Comparison of ENCODE assay signal across 8 mouse cellular contexts in the genomic region with DNA sequence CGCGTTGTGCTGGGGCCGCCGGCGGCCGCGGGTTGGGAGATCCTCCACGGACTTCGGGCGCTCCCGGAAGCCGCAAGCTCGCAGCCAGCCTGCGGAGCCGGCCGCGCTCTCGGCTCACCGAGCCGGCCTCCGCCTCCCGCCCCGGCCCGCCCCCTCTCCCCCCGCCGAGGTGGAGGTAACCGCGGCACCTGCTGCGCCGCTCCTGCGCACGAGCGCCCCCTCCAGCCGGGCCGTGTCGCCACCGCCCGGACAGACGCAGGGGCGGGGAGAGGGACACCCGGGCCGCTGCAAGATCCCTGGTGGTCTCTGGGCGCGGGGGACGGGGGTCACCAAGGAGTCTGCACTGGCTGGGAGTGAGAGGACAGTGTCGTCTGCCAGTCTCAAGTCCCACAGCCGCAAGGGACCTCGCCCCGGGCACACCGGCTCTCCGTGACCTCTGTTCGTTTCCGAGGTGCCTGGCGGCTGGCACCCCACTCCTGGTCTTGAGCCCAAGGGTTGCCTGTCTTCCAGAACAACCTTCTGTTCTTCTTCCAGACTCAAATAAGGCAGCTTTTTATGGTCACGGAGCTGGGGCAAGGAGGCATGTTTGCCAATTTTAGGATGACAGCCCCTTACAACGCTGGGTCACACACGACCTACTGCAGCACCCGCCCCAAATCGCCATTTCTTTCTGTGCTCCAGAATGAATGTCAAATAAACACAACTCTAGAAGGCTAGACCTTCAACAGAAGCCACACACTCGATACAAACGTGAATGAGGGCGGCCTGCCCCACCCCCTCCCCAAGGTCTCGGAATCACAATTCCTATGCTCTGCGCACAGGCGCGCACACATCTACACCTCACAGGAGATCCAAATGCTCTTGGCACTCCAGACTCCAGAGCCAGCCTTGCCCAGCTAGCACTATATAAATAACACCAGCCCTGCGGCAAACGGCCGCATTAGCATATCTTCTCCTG. TPM values are rescaled to one million over a fixed set of nuclear protein-coding genes. Genes with fewer than 3 reads are reported as not detected.
DNase-seq lines count a peak whose midpoint lies in the region; ATAC-seq and TF ChIP-seq lines count a peak whose summit lies in the region.

TSS of gene Slc22a23 (minus strand) at position 55 of the 958 bp plus-strand sequence.

- peak; percentile 89 for TF ChIP-seq CTCF in C2C12 (IDR thresholded peaks at IDR 0.05; ENCODE audit: control insufficient read depth, insufficient read depth, insufficient read length)

- 2% methylated on average over 57 of the region's 69 CpGs for WGBS in forebrain, embryonic 10.5 days
- 2% methylated on average over 29 of the region's 69 CpGs for WGBS in heart, embryonic 14.5 days
- 2% methylated on average over 55 of the region's 69 CpGs for WGBS in liver, embryonic 16.5 days (ENCODE audit: insufficient replicate concordance)
- WGBS in neural tube, embryonic 15.5 days, result 2% methylated on average over 51 of the region's 69 CpGs

- peak; percentile 80 for DNase-seq in c-Kit-negative CD71-positive TER-119-positive erythroid progenitor cells, embryonic 14.5 days (ENCODE audit: low read depth, low spot score)
- peak; percentile 78 for DNase-seq in forebrain, embryonic 10.5 days (ENCODE audit: extremely low spot score, low spot score)
- peak; percentile 88 for DNase-seq in kidney, postnatal 14 days
- DNase-seq in testis, postnatal 14 days (ENCODE audit: low spot score), result peak; percentile 39

- no peaks in the 10 kb centered on the region for H3K27me3 ChIP-seq in C2C12 (ENCODE audit: control insufficient read depth, insufficient read depth, insufficient read length)
- H3K27me3 ChIP-seq in forebrain, embryonic 10.5 days (ENCODE audit: poor library complexity, severe bottlenecking), result peaks cover 30% of the 10 kb centered on the region
- H3K27me3 ChIP-seq in heart, embryonic 14.5 days (ENCODE audit: control insufficient read depth, insufficient read depth, low read length), result peaks cover 7% of the 10 kb centered on the region; the same call in 1 of the 2 replicates
- H3K27me3 ChIP-seq in liver, embryonic 16.5 days (ENCODE audit: control insufficient read depth, insufficient read depth, low read depth, low read length), result no peaks in the 10 kb centered on the region; the same call in 1 of the 2 replicates
- H3K27me3 ChIP-seq in neural tube, embryonic 15.5 days (replicated peaks), result no peaks in the 10 kb centered on the region

- no peaks in the 10 kb centered on the region for H3K9me3 ChIP-seq in forebrain, embryonic 10.5 days
- no peaks in the 10 kb centered on the region for H3K9me3 ChIP-seq in heart, embryonic 14.5 days (ENCODE audit: control insufficient read depth, low read length)
- H3K9me3 ChIP-seq in liver, embryonic 16.5 days (replicated peaks; ENCODE audit: control insufficient read depth, low read length), result no peaks in the 10 kb centered on the region
- H3K9me3 ChIP-seq in neural tube, embryonic 15.5 days (replicated peaks), result no peaks in the 10 kb centered on the region

- H3K27ac ChIP-seq in forebrain, embryonic 10.5 days, result peak within 1 kb of the TSS; percentile 93
- peak within 1 kb of the TSS; percentile 55 to 77 for H3K27ac ChIP-seq in heart, embryonic 14.5 days (replicated peaks in 1 of 2; ENCODE audit: control insufficient read depth in 1 of 2, insufficient read depth in 1 of 2, low read depth in 2 of 2, low read length in 2 of 2)
- H3K27ac ChIP-seq in liver, embryonic 16.5 days (ENCODE audit: low read length), result peak within 1 kb of the TSS; percentile 89
- peak within 1 kb of the TSS; percentile 88 for H3K27ac ChIP-seq in neural tube, embryonic 15.5 days (replicated peaks)

- peak within 1 kb of the TSS; percentile 89 for H3ac ChIP-seq in C2C12 (ENCODE audit: control insufficient read depth, insufficient read length, low read depth)

- peak; percentile 84 for ATAC-seq in heart, embryonic 14.5 days (ENCODE audit: insufficient number of reproducible peaks, insufficient read depth, low FRiP score, low read depth)
- peak; percentile 75 for ATAC-seq in liver, embryonic 16.5 days (ENCODE audit: low read depth)
- ATAC-seq in neural tube, embryonic 15.5 days (ENCODE audit: low FRiP score), result peak; percentile 85

- H3K9ac ChIP-seq in heart, embryonic 14.5 days (ENCODE audit: low read length), result peak within 1 kb of the TSS; percentile 84
- peak within 1 kb of the TSS; percentile 98 for H3K9ac ChIP-seq in liver, embryonic 16.5 days (ENCODE audit: low read depth, low read length)
- peak within 1 kb of the TSS; percentile 96 for H3K9ac ChIP-seq in neural tube, embryonic 15.5 days (replicated peaks)

- peak within 1 kb of the TSS; percentile 98 for H3K4me2 ChIP-seq in heart, embryonic 14.5 days (ENCODE audit: low read length)
- peak within 1 kb of the TSS; percentile 89 for H3K4me2 ChIP-seq in liver, embryonic 16.5 days (ENCODE audit: low read depth, low read length)
- H3K4me2 ChIP-seq in neural tube, embryonic 15.5 days, result peak within 1 kb of the TSS; percentile 79

- peaks cover 15% of the 10 kb centered on the region for H3K36me3 ChIP-seq in C2C12 (ENCODE audit: control insufficient read depth, insufficient read depth)
- peaks cover 4% of the 10 kb centered on the region for H3K36me3 ChIP-seq in forebrain, embryonic 10.5 days (replicated peaks)
- H3K36me3 ChIP-seq in heart, embryonic 14.5 days (ENCODE audit: control insufficient read depth, insufficient read depth, low read length), result no peaks in the 10 kb centered on the region
- H3K36me3 ChIP-seq in liver, embryonic 16.5 days (ENCODE audit: control insufficient read depth, insufficient read depth), result peaks cover 4% of the 10 kb centered on the region
- no peaks in the 10 kb centered on the region for H3K36me3 ChIP-seq in neural tube, embryonic 15.5 days

- H3K4me3 ChIP-seq in C2C12 (ENCODE audit: insufficient read depth, poor library complexity, severe bottlenecking), result peak within 1 kb of the TSS; percentile 69
- H3K4me3 ChIP-seq in forebrain, embryonic 10.5 days, result peak within 1 kb of the TSS; percentile 88
- H3K4me3 ChIP-seq in heart, embryonic 14.5 days (ENCODE audit: control insufficient read depth in 1 of 2, insufficient read depth in 1 of 2, low read depth in 1 of 2, low read length in 2 of 2), result peak within 1 kb of the TSS; percentile 56 to 75
- peak within 1 kb of the TSS; percentile 94 for H3K4me3 ChIP-seq in liver, embryonic 16.5 days (ENCODE audit: low read depth, low read length)
- peak within 1 kb of the TSS; percentile 92 for H3K4me3 ChIP-seq in neural tube, embryonic 15.5 days (replicated peaks)

- H3K4me1 ChIP-seq in forebrain, embryonic 10.5 days, result peaks cover 65% of the 10 kb centered on the region
- H3K4me1 ChIP-seq in heart, embryonic 14.5 days (ENCODE audit: control insufficient read depth in 2 of 2, insufficient read depth in 2 of 2, low read length in 2 of 2), result peaks cover 14 to 25% of the 10 kb centered on the region in 2 experiments
- peaks cover 53% of the 10 kb centered on the region for H3K4me1 ChIP-seq in liver, embryonic 16.5 days (ENCODE audit: control insufficient read depth, low read depth, low read length)
- H3K4me1 ChIP-seq in neural tube, embryonic 15.5 days, result peaks cover 44% of the 10 kb centered on the region

- peaks cover 46% of the 10 kb centered on the region for H3K79me2 ChIP-seq in C2C12 (ENCODE audit: control insufficient read depth, insufficient read depth)

- peaks cover 36% of the 10 kb centered on the region for H3K79me3 ChIP-seq in C2C12 (ENCODE audit: low read depth)

TF ChIP-seq in C2C12, 6 proteins besides CTCF, POLR2A, EP300 and RAD21:
- TF ChIP-seq MYOD1 (IDR thresholded peaks at IDR 0.05; ENCODE audit: control insufficient read depth, insufficient read length, low read depth) (peak; percentile 29), USF1 (IDR thresholded peaks at IDR 0.05; ENCODE audit: low read depth) (no peak)

RNA-seq across cellular contexts. Expression of gene Slc22a23, which starts in this region (rescaled TPM):
- polyA plus RNA-seq in C2C12 (2012; fragmentation: generic; extraction: Trizol), result 10.9 TPM
- 6.8 and 7.0 TPM in 2 replicates for polyA plus RNA-seq in forebrain, embryonic 10.5 days (2016; fragmentation: Nextera tagmentation; extraction: Ambion mirVana)
- polyA plus RNA-seq in heart, embryonic 14.5 days (2014; fragmentation: Nextera tagmentation; extraction: Ambion mirVana), result 7.8 and 8.5 TPM in 2 replicates
- polyA plus RNA-seq in liver, embryonic 16.5 days (2015; fragmentation: Nextera tagmentation; extraction: Ambion mirVana), result 6.7 and 8.2 TPM in 2 replicates
- polyA plus RNA-seq in neural tube, embryonic 15.5 days (2015; fragmentation: Nextera tagmentation; extraction: Ambion mirVana), result 13.9 and 15.6 TPM in 2 replicates

Comparison
In these comparisons a context has a peak if more than half of its experiments do, and no peak if none do; other contexts are left out.
1. Peak in every context shown above with its lines: DNase-seq, ATAC-seq, H3K4me3 ChIP-seq and H3K27ac ChIP-seq.